Comparison of ENCODE assay signal across 11 mouse cellular contexts in genomic region chr3:68282844-68283594, GRCm38 (mm10).
DNase-seq lines count a peak whose midpoint lies in the region; ATAC-seq and TF ChIP-seq lines count a peak whose summit lies in the region.
"Had no signal": no experiment of that assay in that cellular context is flagged by ENCODE, and none has a peak within 500 bp of the region (broad histone marks: within the 10 kb centered on the region; RNA-seq: fewer than 3 reads in every experiment).

No protein-coding gene starts in this region.

- no peak overlapping the region for H3K27ac ChIP-seq in lung, embryonic 14.5 days (ENCODE audit: low read depth)
- H3K27ac ChIP-seq in limb, embryonic 15.5 days = no peak overlapping the region

- H3K27me3 ChIP-seq in lung, embryonic 14.5 days (ENCODE audit: insufficient read depth, low read length) = no peaks in the 10 kb centered on the region
- H3K27me3 ChIP-seq in limb, embryonic 15.5 days = no peaks in the 10 kb centered on the region
- H3K27me3 ChIP-seq: CH12.LX had no signal

- H3K4me2 ChIP-seq in lung, embryonic 14.5 days = peak overlapping the region; percentile 16; the same call in 1 of the 2 replicates
- H3K4me2 ChIP-seq in limb, embryonic 15.5 days = peak overlapping the region; percentile 29

- H3K4me3 ChIP-seq in lung, embryonic 14.5 days (ENCODE audit: low read depth, low read length) = no peak overlapping the region
- H3K4me3 ChIP-seq in limb, embryonic 15.5 days = no peak overlapping the region; the same call in 1 of the 2 replicates

- TF ChIP-seq CTCF in lung, embryonic 14.5 days (IDR thresholded peaks at IDR 0.05; ENCODE audit: low read depth) = no peak

- peak; percentile 73; the same call in 1 of the 2 replicates for ATAC-seq in lung, embryonic 14.5 days (ENCODE audit: insufficient read depth)
- no peak for ATAC-seq in limb, embryonic 15.5 days (ENCODE audit: insufficient number of reproducible peaks, low FRiP score, low TSS enrichment, low read depth)
- no peak for ATAC-seq in frontal cortex, adult (ENCODE audit: low TSS enrichment)

- DNase-seq in lung, embryonic 14.5 days = peak; percentile 63
- DNase-seq in lung, postnatal 25 days (ENCODE audit: low spot score) = no peak
- DNase-seq in forelimb bud, embryonic 11.5 days (ENCODE audit: low read depth, low spot score) = peak; percentile 64
- DNase-seq in retina, postnatal 1 day = peak; percentile 36
- DNase-seq in adrenal gland, postnatal 25 days = no peak
- no peak for DNase-seq in heart, postnatal 14 days
- DNase-seq: cerebellum, postnatal 10 days; thymus, postnatal 36 days had no signal

- WGBS in lung, embryonic 14.5 days = 36% methylated on average over 7 of the region's 7 CpGs
- 26% methylated on average over 7 of the region's 7 CpGs for WGBS in limb, embryonic 15.5 days

- H3K36me3 ChIP-seq in lung, embryonic 14.5 days (ENCODE audit: insufficient read depth) = no peaks in the 10 kb centered on the region
- H3K36me3 ChIP-seq in limb, embryonic 15.5 days = no peaks in the 10 kb centered on the region

- peaks cover 3% of the 10 kb centered on the region; the same call in 1 of the 2 replicates for H3K4me1 ChIP-seq in lung, embryonic 14.5 days (ENCODE audit: insufficient read depth)
- H3K4me1 ChIP-seq in limb, embryonic 15.5 days = no peaks in the 10 kb centered on the region

- H3K9me3 ChIP-seq in lung, embryonic 14.5 days (ENCODE audit: low read depth, low read length) = no peaks in the 10 kb centered on the region
- no peaks in the 10 kb centered on the region for H3K9me3 ChIP-seq in limb, embryonic 15.5 days

- H3K9ac ChIP-seq in lung, embryonic 14.5 days = no peak overlapping the region
- no peak overlapping the region for H3K9ac ChIP-seq in limb, embryonic 15.5 days

- intact Hi-C loops in heart, postnatal 14 days (cut with DNase I) = no loop called here

Comparison
In these comparisons a context has a peak if more than half of its experiments do, and no peak if none do; other contexts are left out.
1. DNase-seq: peak in lung, embryonic 14.5 days (single experiment), forelimb bud, embryonic 11.5 days (single experiment) and retina, postnatal 1 day (single experiment); none in lung, postnatal 25 days (single experiment), adrenal gland, postnatal 25 days (single experiment) and heart, postnatal 14 days (0 of 2).